Mouse (Mus musculus) neural tube, embryonic 12.5 days (tissue): Measurements from ENCODE around the gene Gm20388. TPM values are rescaled to one million over a fixed set of nuclear protein-coding genes. Genes with fewer than 3 reads are reported as not detected.

Experiments
- ATAC-seq: fragments of 200-750 bp; cut with Nextera tagmentation; 2 replicates; pipeline ENCODE4 v1.8.0; 2017; ENCODE audit warnings: low read depth, mild to moderate bottlenecking, moderate TSS enrichment, moderate library complexity; ENCODE audit not compliant: low FRiP score
- H3K27ac ChIP-seq: fragments of 300-500 bp; sonication (generic); 2 replicates; pipeline ENCODE4 v1.5.1; 2016
- H3K27me3 ChIP-seq: fragments of 300-500 bp; sonication (generic); replicated peaks from 2 replicates; pipeline ENCODE4 v1.6.1; 2016; ENCODE audit warnings: mild to moderate bottlenecking
- H3K36me3 ChIP-seq: fragments of 300-500 bp; sonication (generic); 2 replicates; pipeline ENCODE4 v1.6.1; 2016; ENCODE audit warnings: mild to moderate bottlenecking
- H3K4me1 ChIP-seq: fragments of 300-500 bp; sonication (generic); 2 replicates; pipeline ENCODE4 v1.6.1; 2016
- H3K4me2 ChIP-seq: fragments of 300-500 bp; sonication (generic); replicated peaks from 2 replicates; pipeline ENCODE4 v1.6.1; 2016; ENCODE audit warnings: mild to moderate bottlenecking
- H3K4me3 ChIP-seq: fragments of 300-500 bp; sonication (generic); 2 replicates; pipeline ENCODE4 v1.5.1; 2016
- H3K9ac ChIP-seq: fragments of 300-500 bp; sonication (generic); 2 replicates; pipeline ENCODE4 v1.6.1; 2016; ENCODE audit warnings: mild to moderate bottlenecking
- H3K9me3 ChIP-seq: fragments of 300-500 bp; sonication (generic); 2 replicates; pipeline ENCODE4 v1.6.1; 2016; ENCODE audit warnings: mild to moderate bottlenecking
- WGBS: fragments of 180-500 bp; shearing (Covaris S2); methylation state at CpG from one replicate; pipeline ENCODE4 v1.1.7; 2016; 5-methylcytosine and 5-hydroxymethylcytosine counted together
- polyA plus RNA-seq: library from polyadenylated mRNA; unstranded; fragments of >200 nt; fragmentation: Nextera tagmentation; extraction: Ambion mirVana; gene quantifications from 2 replicates; pipeline ENCODE4 v1.2.1, GENCODE M21; 2016

Gene Gm20388
- polyA plus RNA-seq, 1 experiment from 2014 or later, result not detected

DNA sequence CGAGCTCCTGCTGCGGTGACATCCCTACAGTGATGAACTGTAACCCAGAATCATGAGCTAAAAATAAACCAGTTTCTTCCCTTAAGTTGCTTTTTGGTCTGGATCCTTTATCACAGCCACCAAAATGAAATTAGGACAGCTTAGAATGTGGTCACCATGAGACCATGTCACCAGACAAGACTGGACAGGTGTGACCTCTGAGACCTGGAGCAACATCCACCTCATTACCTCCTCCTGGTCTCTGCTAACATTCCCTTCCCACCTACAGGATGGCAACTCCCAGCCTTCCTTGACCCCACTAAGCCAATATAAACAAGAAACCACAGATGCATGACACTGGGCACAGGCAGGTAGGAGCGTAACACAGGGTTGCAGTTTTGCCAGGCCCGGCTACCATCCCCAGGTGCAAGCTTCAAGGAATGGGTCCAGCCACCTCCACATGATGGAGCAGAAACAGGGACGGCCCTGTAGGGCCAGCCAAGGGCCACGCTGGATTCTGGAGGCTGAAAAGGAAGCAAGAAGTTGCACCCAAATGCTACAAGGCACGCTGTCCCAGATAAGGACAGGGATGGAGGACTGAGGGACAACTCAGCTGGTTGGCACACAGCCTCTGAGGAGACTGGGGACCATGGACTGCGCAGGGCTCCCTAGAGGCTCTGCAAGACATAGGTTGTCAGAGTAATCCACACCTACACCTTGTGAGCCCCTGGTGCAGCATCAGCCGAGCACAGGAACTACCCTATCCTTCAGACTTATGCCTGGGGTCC, 2627.9 kb downstream of the Gm20388 start:
- Histone ChIP-seq H3K27ac (no peak overlapping the region), H3K9ac (no peak overlapping the region; the same call in 1 of the 2 replicates), H3K4me3 (no peak overlapping the region), H3K9me3 (no peaks in the 10 kb centered on the region), H3K36me3 (no peaks in the 10 kb centered on the region), H3K4me2 (no peak overlapping the region), H3K4me1 (no peaks in the 10 kb centered on the region; the same call in 1 of the 2 replicates), H3K27me3 (no peaks in the 10 kb centered on the region)
- no peak for ATAC-seq
- 91% methylated on average over 9 of the region's 9 CpGs for WGBS

DNA sequence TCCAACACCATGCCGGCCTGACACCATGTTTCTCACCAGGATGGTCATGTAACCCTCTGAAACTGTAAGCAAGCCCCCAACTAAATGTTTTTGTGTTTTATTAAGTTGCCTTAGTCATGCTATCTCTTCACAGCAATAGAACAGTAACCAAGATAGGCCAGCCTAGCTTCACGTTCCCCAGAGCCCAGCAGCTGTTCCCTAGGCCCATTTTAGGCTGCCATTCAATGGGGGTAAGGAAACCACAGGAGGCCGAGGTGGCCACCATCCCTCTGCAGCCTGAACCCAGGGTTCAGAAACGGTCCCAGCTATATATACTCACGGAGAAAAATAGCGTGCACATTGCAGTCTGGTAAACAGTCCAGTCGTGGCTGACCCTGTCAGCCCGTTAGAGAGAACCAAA, 2633.5 kb downstream of the Gm20388 start:
- H3K9me3 ChIP-seq, result no peaks in the 10 kb centered on the region
- no peak overlapping the region for H3K27ac ChIP-seq
- 93% methylated on average over 8 of the region's 8 CpGs for WGBS
- no peak for ATAC-seq
- no peaks in the 10 kb centered on the region for H3K36me3 ChIP-seq
- peaks cover 6% of the 10 kb centered on the region for H3K27me3 ChIP-seq
- H3K9ac ChIP-seq, result no peak overlapping the region
- H3K4me2 ChIP-seq, result no peak overlapping the region
- H3K4me3 ChIP-seq, result no peak overlapping the region
- 0 out of 2 replicates have a peak, but pooled peaks cover 9% of the 10 kb centered on the region for H3K4me1 ChIP-seq

DNA sequence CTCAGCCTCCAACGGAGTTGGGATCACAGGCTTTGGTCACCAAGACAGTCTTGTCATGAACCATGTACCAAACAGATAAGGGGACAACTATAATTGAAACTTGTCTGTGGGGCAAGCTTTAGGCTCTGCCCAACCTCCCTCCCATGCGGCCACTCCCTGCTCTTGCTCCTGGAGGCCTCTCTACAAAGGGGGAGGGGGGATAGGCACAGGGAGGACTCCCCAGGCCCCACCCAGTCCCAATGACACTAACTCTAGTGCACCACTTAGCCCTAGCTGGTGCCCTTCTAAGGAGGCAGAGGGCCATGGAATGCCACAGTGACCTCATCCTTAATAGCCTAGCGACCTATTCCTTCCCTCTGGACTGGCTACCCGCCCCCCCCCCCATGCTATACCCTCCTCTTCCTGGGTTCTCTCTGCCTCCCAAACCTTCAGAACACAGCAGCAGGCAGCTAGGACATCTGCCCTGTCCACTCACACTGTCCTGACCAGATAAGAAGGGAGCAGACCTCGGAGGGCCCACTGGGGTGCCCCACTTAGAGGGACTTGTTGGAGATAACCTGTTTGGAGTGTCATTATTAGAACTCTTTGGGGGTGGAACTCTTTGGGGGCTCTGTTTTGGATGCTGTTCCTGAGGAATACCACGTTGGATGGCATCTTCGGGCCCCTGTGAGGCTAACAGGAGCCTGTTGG, 2635.6 kb downstream of the Gm20388 start:
- H3K27me3 ChIP-seq, result peaks cover 26% of the 10 kb centered on the region
- ATAC-seq, result no peak
- H3K36me3 ChIP-seq, result no peaks in the 10 kb centered on the region
- no peak overlapping the region for H3K27ac ChIP-seq
- H3K4me2 ChIP-seq, result no peak overlapping the region
- H3K9me3 ChIP-seq, result no peaks in the 10 kb centered on the region
- 84% methylated on average over 7 of the region's 7 CpGs for WGBS
- no peak overlapping the region for H3K4me3 ChIP-seq
- H3K9ac ChIP-seq, result no peak overlapping the region
- H3K4me1 ChIP-seq, result peaks cover 19% of the 10 kb centered on the region; the same call in 1 of the 2 replicates

DNA sequence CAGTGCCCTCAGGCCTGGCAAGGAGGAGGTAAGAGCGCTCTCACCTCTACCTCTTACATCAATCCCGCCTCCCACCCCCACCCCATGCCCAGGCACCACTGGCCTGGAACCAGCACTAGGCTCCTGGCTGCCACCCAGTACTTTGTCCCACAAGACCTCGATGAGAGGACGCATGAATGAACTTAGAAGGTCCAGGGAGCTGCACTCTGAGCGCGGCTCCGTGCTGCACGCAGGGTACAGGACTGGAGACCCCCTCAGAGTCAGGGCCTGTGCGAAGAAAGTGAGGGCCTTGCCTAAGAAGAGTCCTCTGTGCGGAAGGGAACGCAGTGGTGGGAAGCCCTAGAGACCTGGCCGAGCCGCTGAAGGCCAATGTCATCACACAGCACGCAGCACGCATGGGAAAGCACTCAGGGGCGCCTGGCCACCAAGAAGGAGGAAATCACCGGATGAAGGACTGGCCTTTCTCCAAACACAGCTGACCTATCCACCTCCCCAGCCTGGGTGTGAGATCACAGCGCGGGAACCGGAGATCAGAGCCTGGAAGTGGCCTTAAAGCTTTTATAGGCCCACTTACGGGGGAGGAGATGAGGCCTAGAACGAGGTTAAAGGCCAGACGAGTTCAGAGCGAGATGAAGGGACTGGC, 2636.3 kb downstream of the Gm20388 start:
- Histone ChIP-seq H3K27ac (no peak overlapping the region), H3K9ac (no peak overlapping the region), H3K4me2 (peak overlapping the region; percentile 1; the same call in 1 of the 2 replicates), H3K36me3 (no peaks in the 10 kb centered on the region), H3K4me1 (peaks cover 23% of the 10 kb centered on the region; the same call in 1 of the 2 replicates), H3K27me3 (peaks cover 33% of the 10 kb centered on the region), H3K9me3 (no peaks in the 10 kb centered on the region), H3K4me3 (no peak overlapping the region)
- no peak for ATAC-seq
- 55% methylated on average over 24 of the region's 24 CpGs for WGBS

DNA sequence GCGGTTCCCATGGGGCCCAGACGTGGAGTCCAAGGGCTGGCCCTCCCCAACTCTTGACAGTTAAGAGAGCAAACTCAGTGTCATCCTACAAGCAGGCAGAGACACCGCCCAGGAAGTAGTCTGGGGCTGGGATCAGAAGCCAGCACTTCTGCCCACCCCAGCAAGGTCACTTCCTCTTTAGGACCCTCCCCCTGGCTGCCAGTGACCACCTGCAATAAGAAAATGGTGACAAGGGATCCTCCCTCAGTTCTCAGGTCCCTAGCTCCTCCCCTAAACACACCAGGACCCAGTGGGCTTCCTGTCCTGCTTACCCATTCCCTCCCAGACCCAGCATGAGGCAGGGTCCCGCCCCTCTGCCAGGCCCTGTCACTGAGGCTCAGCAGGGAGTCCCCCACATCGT, 2637.2 kb downstream of the Gm20388 start:
- no peak overlapping the region for H3K4me3 ChIP-seq

DNA sequence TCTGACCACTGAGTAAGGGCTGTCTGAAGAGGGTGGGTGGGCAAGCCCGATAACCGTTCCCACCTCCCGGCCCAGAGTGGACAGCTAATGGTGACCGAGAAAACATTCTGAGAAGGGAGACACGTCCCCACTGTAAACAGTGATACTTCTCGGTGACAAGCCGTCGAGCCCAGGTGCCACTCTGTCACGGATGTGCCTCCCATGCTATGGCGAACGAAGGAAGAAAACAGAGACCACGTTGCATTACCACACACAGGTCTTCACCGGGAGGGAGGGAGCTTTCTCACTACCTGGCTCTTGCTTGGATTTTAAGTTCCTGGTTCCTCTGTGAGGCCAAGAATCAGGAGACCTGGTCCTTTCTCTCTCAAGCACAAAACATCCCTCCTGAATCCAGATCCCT, 2637.7 kb downstream of the Gm20388 start:
- Histone ChIP-seq H3K4me3 (no peak overlapping the region), H3K4me1 (peaks cover 23% of the 10 kb centered on the region; the same call in 1 of the 2 replicates), H3K36me3 (no peaks in the 10 kb centered on the region), H3K27me3 (peaks cover 33% of the 10 kb centered on the region), H3K9ac (no peak overlapping the region), H3K4me2 (0 out of 2 replicates have a peak overlapping the region, but pooled peaks have one; percentile 1), H3K9me3 (no peaks in the 10 kb centered on the region), H3K27ac (no peak overlapping the region)
- no peak for ATAC-seq
- 63% methylated on average over 13 of the region's 13 CpGs for WGBS

More for the DNA sequence above, 2637.2 kb downstream of the Gm20388 start:
- Histone ChIP-seq H3K27me3 (peaks cover 33% of the 10 kb centered on the region), H3K4me1 (peaks cover 23% of the 10 kb centered on the region; the same call in 1 of the 2 replicates), H3K36me3 (no peaks in the 10 kb centered on the region), H3K9ac (no peak overlapping the region), H3K27ac (no peak overlapping the region), H3K9me3 (no peaks in the 10 kb centered on the region), H3K4me2 (0 out of 2 replicates have a peak overlapping the region, but pooled peaks have one; percentile 1)
- no peak for ATAC-seq
- WGBS, result 27% methylated on average over 5 of the region's 5 CpGs

DNA sequence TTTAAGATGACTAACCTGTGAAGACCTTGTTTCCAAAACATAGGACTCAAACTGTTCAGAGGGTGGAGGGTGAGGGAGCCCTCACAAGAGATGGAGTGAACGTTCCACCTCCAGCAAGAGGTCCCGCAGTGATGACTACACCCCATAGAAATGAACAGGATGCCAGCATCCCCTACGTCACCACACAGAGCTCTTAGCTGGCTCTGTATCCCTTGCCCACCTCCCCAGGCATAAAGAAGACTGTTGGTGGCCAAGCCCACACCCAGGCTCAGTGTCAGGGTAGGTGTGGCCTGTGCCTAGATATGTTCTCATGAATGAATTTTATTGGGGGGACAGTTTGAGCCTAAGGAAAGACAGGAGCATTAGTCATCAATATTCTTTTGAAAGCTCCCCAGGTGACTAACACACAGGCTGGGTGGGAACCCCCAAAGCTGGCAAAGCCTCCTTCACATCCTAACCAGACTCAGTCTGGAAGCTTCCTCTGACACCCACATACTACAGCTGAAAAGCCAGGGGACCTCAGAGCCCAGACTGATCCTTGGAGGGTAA, 2638.3 kb downstream of the Gm20388 start:
- Histone ChIP-seq H3K4me3 (no peak overlapping the region), H3K36me3 (no peaks in the 10 kb centered on the region), H3K4me2 (peak overlapping the region; percentile 15), H3K9me3 (no peaks in the 10 kb centered on the region), H3K27me3 (peaks cover 33% of the 10 kb centered on the region), H3K9ac (no peak overlapping the region), H3K4me1 (peaks cover 23% of the 10 kb centered on the region; the same call in 1 of the 2 replicates), H3K27ac (no peak overlapping the region)
- ATAC-seq, result no peak
- 82% methylated on average over 3 of the region's 3 CpGs for WGBS

DNA sequence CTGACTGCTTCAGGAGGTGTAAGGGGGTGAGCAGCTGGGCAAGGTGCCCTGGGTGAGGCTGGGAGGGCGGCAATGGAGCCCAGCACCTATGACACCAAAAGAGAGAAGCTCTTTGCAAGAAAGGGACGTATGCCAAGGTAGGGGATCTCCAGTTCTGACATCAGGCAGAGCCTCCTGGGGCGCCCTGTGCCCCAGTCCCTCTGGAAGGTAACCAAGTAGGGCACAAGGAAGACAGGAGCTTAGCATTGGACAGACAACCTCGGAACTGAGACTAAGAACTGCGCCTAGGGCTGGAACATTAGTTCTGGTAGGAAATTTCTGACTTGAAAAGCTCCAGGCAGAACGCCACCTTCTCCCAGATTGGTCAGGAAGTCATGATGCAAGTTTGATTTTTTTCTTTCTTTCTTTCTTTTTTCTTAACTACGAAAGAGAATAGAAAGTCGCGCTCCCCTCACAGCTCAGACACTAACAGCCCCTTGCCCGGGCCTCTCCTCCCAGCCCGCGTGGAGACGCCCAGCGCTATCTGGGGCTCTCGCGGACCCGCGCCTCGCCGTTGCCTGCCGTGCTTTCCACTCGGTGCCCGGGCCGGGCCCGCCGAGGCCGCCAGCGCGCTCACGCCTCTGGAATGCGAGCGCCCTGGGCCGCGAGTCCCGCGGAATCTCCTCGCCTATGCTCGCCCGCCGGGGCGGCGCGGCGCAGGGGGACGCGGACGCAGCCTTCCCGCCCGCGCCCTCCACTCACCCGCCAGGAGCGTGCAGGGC, 2639.8 kb downstream of the Gm20388 start:
- Histone ChIP-seq H3K4me1 (peaks cover 23% of the 10 kb centered on the region; the same call in 1 of the 2 replicates), H3K27me3 (peaks cover 33% of the 10 kb centered on the region), H3K4me2 (peak overlapping the region; percentile 90), H3K9me3 (no peaks in the 10 kb centered on the region), H3K4me3 (peak overlapping the region; percentile 52), H3K27ac (no peak overlapping the region), H3K9ac (peak overlapping the region; percentile 68), H3K36me3 (no peaks in the 10 kb centered on the region)
- WGBS, result 5% methylated on average over 52 of the region's 52 CpGs
- peak; percentile 48; the same call in 1 of the 2 replicates for ATAC-seq

DNA sequence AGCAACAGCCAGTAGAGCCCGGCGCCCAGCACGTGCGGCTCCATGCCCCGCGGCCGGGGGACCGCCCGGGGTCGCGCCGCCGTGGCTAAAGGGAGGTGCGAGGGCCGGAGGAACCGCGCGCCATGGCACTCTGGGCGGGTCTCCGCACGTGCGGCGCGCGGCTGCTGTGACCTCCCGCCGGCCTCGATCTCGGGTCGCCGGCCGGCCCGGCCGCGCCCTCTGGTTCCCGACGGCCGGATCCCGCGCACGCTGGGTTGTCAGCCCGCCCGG, 2640.3 kb downstream of the Gm20388 start:
- H3K9ac ChIP-seq, result peak overlapping the region; percentile 68
- H3K4me3 ChIP-seq, result peak overlapping the region; percentile 52
- H3K27me3 ChIP-seq, result peaks cover 33% of the 10 kb centered on the region
- H3K9me3 ChIP-seq, result no peaks in the 10 kb centered on the region
- no peaks in the 10 kb centered on the region for H3K36me3 ChIP-seq
- WGBS, result under 1% methylated on average over 43 of the region's 43 CpGs
- H3K4me1 ChIP-seq, result peaks cover 23% of the 10 kb centered on the region; the same call in 1 of the 2 replicates
- H3K27ac ChIP-seq, result no peak overlapping the region
- peak overlapping the region; percentile 90 for H3K4me2 ChIP-seq
- no peak for ATAC-seq

DNA sequence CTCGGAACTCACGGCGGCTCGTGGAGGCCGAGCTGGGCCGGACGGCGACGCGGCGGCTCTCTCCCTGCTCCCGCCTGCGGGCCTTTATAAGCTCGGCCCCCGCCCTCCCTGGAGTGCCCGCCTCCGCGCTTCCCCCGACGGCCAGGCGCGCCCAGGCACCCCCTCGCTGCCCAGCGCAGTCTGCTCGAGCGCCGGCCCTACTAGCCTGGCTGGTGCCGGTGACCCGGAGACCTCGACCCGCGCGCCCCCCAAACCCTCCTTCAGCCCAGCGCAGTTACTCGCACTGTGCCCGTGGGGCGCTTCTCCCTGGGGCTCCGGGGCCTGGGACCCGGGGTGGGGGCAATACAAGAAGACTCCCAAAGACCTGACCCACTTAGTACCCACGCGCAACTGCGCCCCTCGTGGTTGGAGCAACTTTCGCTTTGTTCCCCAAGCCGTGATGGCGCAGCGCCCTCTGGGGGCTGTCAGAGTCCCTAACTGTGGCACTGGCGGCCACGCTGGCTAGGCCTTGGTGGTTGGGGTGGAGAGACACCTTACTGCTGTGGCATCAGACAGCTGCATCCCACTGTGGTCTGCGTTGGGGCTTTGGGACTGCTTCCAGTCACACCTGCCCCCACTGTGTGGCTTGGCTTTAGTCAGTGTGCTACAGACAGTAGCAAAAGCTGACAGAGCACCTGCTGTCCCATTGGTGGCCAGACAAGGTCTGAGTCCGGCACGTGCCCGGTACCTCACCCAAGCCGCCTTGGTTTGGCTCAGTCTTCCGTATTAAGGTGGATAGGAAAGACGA, 2640.8 kb downstream of the Gm20388 start, which contains the start of gene Piezo1:
TSS of gene Piezo1 (minus strand) at position 65 of the 787 bp plus-strand sequence.
- no peak within 1 kb of the TSS for H3K27ac ChIP-seq

DNA sequence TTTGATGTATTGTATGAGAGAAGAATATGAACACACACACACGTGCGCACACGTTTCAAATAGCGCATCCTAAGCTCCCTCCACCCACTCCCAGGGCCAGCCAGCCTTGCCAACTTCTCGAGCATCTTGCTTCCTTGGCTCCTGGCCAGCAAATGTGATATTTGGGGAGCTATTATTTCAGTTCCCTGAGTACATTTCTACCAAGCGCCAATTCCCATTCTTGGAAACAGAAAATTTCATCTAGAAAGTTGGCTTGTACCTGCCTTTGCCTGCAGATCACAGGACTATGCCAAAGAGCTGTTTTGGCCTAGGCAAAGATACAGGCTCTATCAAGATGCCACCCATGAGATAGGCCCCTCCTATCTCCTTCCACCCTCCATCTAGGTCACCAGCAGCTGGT, 2644.1 kb downstream of the Gm20388 start:
- Histone ChIP-seq H3K9ac (no peak overlapping the region), H3K4me1 (peaks cover 21% of the 10 kb centered on the region; the same call in 1 of the 2 replicates), H3K4me3 (no peak overlapping the region), H3K36me3 (no peaks in the 10 kb centered on the region), H3K27ac (no peak overlapping the region), H3K9me3 (no peaks in the 10 kb centered on the region), H3K4me2 (no peak overlapping the region), H3K27me3 (peaks cover 21% of the 10 kb centered on the region)
- no peak for ATAC-seq
- WGBS, result 88% methylated on average over 6 of the region's 6 CpGs

More for the DNA sequence above, 2640.8 kb downstream of the Gm20388 start, which contains the start of gene Piezo1:
- Histone ChIP-seq H3K9ac (peak within 1 kb of the TSS; percentile 68), H3K9me3 (no peaks in the 10 kb centered on the region), H3K27me3 (peaks cover 33% of the 10 kb centered on the region), H3K4me3 (peak within 1 kb of the TSS; percentile 52), H3K36me3 (no peaks in the 10 kb centered on the region), H3K4me1 (peaks cover 23% of the 10 kb centered on the region; the same call in 1 of the 2 replicates), H3K4me2 (peak within 1 kb of the TSS; percentile 90)
- peak; percentile 65; the same call in 1 of the 2 replicates for ATAC-seq
- 13% methylated on average over 56 of the region's 56 CpGs for WGBS
